Mouse (Mus musculus) A20 (cell line): ENCODE results near the gene Ttpal.

Experiments
- DNase-seq: peaks from one replicate; pipeline ENCODE4 v3.0.0-alpha.2; 2011; ENCODE audit warnings: low read depth, low spot score

The Ttpal gene

DNA sequence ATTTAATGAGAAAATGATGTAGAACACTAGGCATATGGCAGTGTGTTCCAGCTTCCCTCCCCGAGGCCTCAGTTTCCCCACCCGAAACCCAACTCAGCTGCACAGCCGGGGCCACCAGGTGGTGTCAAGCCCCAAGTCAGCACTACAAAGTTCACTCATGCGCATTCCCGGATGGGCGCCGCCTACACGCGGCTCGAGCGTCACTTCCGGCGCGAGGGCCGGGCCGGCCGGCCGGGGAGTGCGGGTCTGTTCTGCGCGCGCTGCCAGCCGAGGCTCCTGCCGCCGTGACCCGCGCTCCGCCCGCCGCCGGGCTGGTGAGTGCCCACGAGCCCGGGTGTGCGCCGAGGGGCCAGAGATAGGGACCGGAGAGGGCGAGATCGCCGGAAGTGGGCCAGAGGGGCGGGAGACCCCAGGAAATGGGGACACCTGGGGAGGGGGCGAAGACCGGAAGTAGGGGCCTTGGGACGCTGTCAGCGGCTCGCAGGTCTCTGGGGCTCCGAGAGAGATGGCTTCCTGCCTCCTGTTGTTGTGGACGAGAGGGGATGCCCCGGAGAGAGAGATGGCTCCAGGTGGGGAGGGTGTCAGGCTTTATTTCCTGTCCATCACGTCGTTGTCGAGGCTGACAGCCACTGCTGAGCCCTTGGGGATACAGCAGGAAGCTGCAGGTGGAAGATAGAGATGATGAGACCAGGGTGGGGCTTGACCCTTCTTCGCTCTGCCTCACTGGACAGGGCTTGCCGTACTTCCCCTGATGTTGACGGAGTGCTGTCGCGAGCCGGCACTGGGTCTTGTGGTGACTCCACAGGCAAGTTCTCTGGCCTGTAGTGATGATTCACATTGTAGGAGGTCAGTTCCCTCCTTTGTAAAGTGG, at the start of gene Ttpal:
Ttpal (plus strand) TSS at position 214 of the 871 bp plus-strand sequence.
- DNase-seq: peak; percentile 95

DNA sequence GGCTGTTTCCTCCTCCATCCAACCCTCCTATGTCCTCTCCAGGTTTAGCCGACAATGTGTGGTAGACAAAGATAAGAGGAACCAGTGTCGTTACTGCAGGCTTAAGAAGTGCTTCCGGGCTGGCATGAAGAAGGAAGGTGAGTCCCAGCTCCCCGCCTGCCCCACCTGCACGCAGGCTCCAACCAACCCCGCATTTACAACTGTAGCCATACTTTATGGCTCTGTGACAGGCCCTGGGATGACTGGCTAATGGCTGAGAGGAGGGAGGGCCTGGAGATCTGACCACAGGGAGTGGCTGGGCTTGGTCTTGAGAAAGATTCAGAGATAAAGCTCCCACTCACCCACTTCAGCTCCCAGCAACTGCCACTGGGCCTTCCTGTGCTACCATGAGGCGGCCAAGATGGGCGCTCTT, 49.6 kb upstream of the Ttpal start:
- DNase-seq: no peak

- DNase-seq: no peak
Measured at GRCm38 (mm10) chr2:163554425-163554982, 47.6 kb upstream of the Ttpal start.

- no peak for DNase-seq
Measured at GRCm38 (mm10) chr2:163554996-163555395, 47.1 kb upstream of the Ttpal start.

DNA sequence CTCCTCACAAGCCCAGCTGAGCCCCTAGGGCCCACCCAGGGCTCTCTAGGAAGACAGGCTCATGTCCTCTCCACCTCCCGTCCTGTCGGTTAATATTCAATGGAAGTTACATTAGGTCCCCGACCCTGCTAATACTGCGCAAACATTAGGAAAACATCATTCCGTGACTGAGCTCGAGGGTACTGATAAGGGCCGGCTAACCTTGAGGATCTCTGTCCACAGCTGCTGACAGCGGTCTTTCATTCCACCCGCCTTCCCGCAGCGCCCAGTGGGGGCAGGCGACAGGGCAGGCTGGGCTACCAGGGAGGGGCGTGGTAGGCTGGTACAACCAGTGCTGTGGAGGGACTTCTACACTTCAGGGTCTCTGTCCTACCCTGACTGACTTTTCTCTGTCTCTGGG, 46.7 kb upstream of the Ttpal start:
- DNase-seq: no peak

DNA sequence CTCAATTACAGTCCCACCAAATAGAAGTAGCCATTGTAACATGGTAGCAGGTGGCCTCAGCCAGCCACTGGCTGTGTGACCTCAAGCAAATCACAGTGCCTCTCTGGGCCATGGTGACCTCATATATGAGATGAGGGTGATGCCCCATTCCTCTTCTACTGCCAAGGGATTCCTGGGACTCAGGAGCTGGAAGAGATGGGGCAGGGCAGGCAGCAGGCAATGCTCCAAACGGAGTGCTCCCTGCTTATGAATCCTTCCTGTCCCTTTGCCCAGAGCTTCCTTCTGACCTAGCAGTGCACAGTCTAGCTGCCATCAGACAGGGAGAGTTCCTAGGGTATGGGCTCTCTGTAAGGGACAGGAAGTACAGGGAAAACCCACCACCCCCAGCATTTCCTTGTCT, 43.6 kb upstream of the Ttpal start:
- no peak for DNase-seq

DNA sequence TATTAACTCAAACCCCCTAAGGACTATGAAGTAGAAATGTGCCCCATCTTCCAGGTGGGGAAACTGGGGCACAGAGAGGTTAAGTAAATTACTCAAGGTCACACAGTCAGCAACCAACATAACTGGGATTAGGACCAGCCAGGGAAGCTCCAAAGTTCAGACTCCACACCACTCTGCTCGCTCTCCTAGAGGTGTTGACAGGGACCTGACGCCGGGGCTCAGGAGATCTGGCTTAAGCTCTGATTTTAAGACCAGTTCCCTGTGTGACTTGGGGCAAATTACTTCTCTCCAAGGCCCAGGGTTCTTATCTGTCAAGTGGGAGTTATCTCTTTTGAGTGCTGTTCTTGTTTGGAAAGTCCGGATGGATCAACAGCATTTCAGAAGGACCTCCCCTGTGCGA, 42.9 kb upstream of the Ttpal start:
- DNase-seq: no peak

DNA sequence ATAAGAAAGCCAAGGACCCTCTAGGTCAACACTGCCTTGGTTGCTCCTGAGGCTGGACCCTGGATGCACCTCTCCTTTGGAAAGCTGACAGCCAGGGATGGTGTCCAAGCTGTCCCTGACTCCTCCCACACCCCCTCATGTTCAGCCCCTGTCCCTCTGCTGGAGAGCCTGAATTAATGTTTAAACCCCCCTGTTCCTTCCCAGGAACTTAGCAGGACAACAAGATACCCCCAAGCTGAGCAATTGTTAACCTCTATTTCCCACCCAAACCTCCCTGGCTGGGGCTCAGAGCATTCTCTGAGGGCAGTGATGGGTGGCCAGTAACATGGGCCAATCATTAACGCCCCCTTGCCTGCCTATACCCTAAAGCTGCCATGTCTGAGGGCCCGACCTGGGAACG, 41.9 kb upstream of the Ttpal start:
- DNase-seq: no peak

DNA sequence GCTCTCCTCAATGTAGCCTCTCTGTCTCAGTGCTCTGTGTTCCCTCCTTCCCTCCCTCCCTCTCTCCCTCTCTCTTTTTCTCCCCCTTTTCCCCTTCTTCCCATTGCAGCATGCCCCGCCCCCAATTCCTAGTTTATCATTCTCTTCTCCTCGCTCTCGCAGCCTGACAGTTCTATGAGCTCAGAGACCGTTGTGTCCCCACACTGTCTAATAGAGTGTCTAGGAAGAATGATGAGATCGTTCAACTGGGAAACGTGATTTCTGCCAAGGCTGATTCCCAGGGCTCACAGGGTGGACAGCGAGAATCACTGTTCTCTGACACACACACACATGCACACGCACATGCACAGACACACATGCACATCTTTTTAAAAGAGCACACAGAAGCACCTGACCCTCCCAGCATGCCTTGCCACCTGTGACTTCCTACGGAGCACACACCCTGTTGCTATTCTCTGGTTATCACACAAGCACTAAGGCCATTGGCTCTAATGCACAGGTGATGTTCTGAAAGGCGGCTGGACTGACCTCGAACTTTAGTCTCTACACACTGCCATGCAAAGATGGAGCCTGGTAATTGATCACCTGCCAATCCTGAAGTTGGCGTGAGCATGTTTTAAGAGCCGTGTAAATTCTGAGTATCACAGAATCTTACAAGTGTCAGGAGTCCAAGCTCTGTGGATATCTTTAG, 40.7 kb upstream of the Ttpal start:
- no peak for DNase-seq

DNA sequence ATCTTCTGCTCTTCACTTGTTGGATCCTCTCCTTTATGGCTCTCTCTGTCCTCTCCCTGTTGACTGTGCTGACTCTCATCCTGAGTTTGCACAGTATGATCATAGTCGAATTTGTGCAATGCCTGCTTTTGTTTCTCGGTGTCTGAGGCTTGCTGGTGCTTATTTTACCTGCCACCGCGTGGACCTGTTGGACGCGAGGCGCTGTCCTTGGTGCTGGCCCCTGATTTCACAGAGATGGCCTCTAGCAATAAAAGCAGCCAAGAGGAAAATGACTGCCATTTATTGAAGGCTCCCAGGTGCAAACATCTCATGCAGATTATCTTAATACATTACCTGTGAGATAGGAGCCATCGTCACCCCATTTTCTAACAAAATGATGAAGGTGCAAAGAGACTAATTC, 37.5 kb upstream of the Ttpal start:
- peak; percentile 11 for DNase-seq

GRCm38 (mm10) chr2:163574321-163574720, 27.8 kb upstream of the Ttpal start:
- no peak for DNase-seq

DNA sequence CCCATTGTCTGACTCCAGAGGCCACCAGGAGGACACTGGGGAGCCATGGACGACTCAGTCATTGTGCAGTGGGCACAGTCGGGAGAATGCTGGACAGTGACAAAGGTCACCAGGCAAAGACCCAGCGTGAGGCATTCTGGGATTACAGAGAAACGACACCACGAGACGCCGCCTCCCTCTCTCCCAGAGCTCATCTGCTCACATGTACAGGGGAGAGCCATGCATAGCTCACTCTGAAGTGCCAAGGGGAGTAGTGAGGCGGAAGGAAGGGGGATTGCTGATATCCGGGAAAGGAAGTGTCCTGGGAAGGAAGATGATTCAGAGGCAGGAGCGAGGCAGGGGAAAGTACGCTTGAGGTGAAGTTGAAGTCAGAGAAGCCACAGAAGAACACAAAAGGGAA, 26.9 kb upstream of the Ttpal start:
- no peak for DNase-seq

- DNase-seq: no peak
Measured at GRCm38 (mm10) chr2:163577986-163578385, 24.1 kb upstream of the Ttpal start.

DNA sequence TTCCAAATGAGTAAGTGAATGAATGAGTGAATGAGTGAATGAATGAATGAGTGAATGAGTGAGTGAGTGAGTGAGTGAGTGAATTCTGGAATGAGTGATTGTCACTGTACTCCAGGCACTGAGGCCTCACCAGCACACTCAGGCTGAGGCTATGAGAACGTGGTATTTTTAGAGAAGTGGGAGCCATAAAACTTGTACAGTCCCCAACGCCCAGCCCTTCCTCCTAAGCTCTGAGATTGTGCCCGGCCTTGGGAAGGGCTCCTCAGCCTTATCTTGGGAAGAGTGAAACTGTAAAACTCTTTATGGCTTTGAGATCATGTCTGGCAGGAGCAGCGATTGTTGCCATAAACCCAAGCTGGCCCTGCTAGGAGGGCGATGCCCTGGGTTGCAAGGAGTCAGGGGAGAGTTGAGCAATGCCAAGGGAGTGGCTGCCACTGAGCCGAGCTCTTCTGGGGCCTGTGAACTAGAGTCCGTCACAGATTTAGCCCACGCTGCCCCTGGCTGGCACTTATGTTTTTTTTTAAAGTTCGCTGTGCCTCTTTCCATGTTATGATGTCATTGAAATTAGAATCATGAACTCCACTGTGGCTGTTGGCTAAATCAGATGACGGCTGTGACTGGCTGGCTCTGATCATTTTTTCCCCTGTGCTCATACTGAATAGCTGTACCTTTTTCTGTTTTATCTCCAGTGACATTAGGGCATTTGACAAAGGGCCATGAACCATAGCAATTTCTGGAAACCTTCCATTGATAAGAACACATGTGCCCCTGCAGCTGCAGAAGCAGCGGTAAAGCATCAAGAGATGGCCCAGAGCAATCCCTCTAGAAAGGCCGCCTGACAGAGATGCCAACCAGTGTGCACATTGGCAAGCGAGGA, 21.8 kb upstream of the Ttpal start:
- DNase-seq: no peak

GRCm38 (mm10) chr2:163583226-163584087, 18.7 kb upstream of the Ttpal start:
- DNase-seq: no peak

GRCm38 (mm10) chr2:163584088-163584426, 18.1 kb upstream of the Ttpal start:
- DNase-seq: no peak

- peak; percentile 76 for DNase-seq
Measured at GRCm38 (mm10) chr2:163586384-163587261, 15.5 kb upstream of the Ttpal start.

DNA sequence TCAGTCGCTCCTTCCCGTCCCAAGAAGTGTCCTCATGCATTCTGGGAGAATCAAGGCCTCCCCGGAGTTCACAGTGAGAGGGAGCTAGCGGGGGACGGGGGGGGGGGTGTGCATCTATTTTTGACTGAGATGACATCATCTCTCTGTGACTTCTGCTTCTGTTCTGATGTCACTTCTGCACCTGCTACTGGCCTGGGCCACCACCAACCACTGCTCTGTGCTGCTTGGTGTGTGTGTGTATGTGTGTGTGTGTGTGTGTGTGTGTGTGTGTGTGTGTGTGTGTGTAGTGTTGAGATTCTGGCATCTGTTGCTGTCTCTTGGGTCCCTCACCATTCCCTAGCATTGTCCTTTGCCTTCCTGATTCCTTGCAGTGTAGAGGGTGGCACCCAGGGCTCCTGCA, 14.6 kb upstream of the Ttpal start:
- peak; percentile 74 for DNase-seq

- DNase-seq: no peak
Measured at GRCm38 (mm10) chr2:163590211-163590610, 11.9 kb upstream of the Ttpal start.

DNA sequence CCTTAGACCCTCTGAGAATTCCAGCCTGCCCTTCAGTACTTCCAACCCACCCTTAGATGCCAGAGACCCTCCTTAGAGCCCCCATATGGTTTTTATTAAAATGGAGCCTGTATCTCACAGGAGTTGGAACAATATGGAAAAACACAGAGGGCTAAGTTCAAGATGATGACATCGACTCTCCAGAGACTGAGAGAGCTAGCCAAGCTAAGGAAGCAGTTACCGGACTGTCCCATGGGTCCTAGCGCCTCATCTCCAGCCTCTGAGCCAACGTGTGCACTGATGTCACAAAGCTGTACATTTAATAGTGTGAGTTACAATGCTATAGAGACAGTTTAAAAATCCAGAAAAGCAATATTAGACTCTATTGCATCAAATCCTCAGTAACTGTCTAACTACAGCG, 11.1 kb upstream of the Ttpal start:
- no peak for DNase-seq
